Mouse (Mus musculus) hindbrain, postnatal 0 days (tissue): Measurements from ENCODE around the gene Nadsyn1. TPM values are rescaled to one million over a fixed set of nuclear protein-coding genes. Genes with fewer than 3 reads are reported as not detected.

Experiments
- ATAC-seq: fragments of 200-750 bp; cut with Nextera tagmentation; 2 replicates; pipeline ENCODE4 v1.8.0; 2017; ENCODE audit warnings: mild to moderate bottlenecking, moderate TSS enrichment, moderate library complexity
- DNase-seq: peaks from one replicate; pipeline ENCODE4 v3.0.0-alpha.2; 2015; ENCODE audit warnings: low spot score
- H3K27ac ChIP-seq: fragments of 300-500 bp; sonication (generic); 2 replicates; pipeline ENCODE4 v1.5.1; 2014; ENCODE audit warnings: mild to moderate bottlenecking
- H3K27me3 ChIP-seq: fragments of 300-500 bp; sonication (generic); 2 replicates; pipeline ENCODE4 v1.6.1; 2014; ENCODE audit warnings: low read length, mixed read lengths; ENCODE audit not compliant: insufficient read depth
- H3K36me3 ChIP-seq: fragments of 300-500 bp; sonication (generic); 2 replicates; pipeline ENCODE4 v1.6.1; 2014; ENCODE audit warnings: low read length, mixed read lengths; ENCODE audit not compliant: insufficient read depth
- H3K4me1 ChIP-seq: fragments of 300-500 bp; sonication (generic); 2 replicates; pipeline ENCODE4 v1.6.1; 2014; ENCODE audit warnings: antibody characterized with exemption, low read length, mixed read lengths; ENCODE audit not compliant: insufficient read depth
- H3K4me2 ChIP-seq: fragments of 300-500 bp; sonication (generic); 2 replicates; pipeline ENCODE4 v1.6.1; 2014; ENCODE audit warnings: low read depth, mild to moderate bottlenecking, low read length, moderate library complexity, mixed read lengths
- H3K4me3 ChIP-seq: fragments of 300-500 bp; sonication (generic); 2 replicates; pipeline ENCODE4 v1.5.1; 2014; ENCODE audit warnings: low read length
- H3K9ac ChIP-seq: fragments of 300-500 bp; sonication (generic); replicated peaks from 2 replicates; pipeline ENCODE4 v1.6.1; 2014; ENCODE audit warnings: mild to moderate bottlenecking, low read length, moderate library complexity, mixed read lengths
- H3K9me3 ChIP-seq: fragments of 300-500 bp; sonication (generic); 2 replicates; pipeline ENCODE4 v1.6.1; 2016; ENCODE audit warnings: low read length, mixed read lengths
- CTCF ChIP-seq: IDR thresholded peaks from 2 replicates; pipeline ENCODE4 v1.5.1; 2016; ENCODE audit warnings: antibody characterized with exemption, control low read depth, low read depth
- WGBS: fragments of 180-500 bp; shearing (Covaris S2); extraction: QIAGEN DNeasy Blood & Tissue Kit; methylation state at CpG from one replicate; pipeline ENCODE4 v1.1.7; 2014; 5-methylcytosine and 5-hydroxymethylcytosine counted together
- polyA plus RNA-seq: library from polyadenylated mRNA; unstranded; fragments of >200 nt; fragmentation: Nextera tagmentation; extraction: Ambion mirVana; gene quantifications from 2 replicates; pipeline ENCODE4 v1.2.1, GENCODE M21; 2015
- total RNA-seq: library from RNA; depleted of rRNA; stranded (reverse); fragments of >200 nt; gene quantifications from 2 replicates; pipeline ENCODE4 v1.2.3, GENCODE M21; 2014

The Nadsyn1 gene
- total and polyA plus RNA-seq, 2 experiments from 2014 or later, result 4.6 to 10.7 TPM

- peak overlapping the region; percentile 80 for H3K27ac ChIP-seq
- ATAC-seq (peak; percentile 28), DNase-seq (no peak)
- H3K9ac ChIP-seq, result peak overlapping the region; percentile 67
- no peaks in the 10 kb centered on the region for H3K36me3 ChIP-seq
- 10% methylated on average over 6 of the region's 6 CpGs for WGBS
- H3K9me3 ChIP-seq, result no peaks in the 10 kb centered on the region
- peak overlapping the region; percentile 59 for H3K4me3 ChIP-seq
- H3K27me3 ChIP-seq, result no peaks in the 10 kb centered on the region
- no peak for TF ChIP-seq CTCF
- peaks cover 23% of the 10 kb centered on the region for H3K4me1 ChIP-seq
- peak overlapping the region; percentile 91 for H3K4me2 ChIP-seq
These were observed 7.8 kb upstream of the Nadsyn1 start for GRCm38 (mm10) chr7:143830399-143830798.

DNA sequence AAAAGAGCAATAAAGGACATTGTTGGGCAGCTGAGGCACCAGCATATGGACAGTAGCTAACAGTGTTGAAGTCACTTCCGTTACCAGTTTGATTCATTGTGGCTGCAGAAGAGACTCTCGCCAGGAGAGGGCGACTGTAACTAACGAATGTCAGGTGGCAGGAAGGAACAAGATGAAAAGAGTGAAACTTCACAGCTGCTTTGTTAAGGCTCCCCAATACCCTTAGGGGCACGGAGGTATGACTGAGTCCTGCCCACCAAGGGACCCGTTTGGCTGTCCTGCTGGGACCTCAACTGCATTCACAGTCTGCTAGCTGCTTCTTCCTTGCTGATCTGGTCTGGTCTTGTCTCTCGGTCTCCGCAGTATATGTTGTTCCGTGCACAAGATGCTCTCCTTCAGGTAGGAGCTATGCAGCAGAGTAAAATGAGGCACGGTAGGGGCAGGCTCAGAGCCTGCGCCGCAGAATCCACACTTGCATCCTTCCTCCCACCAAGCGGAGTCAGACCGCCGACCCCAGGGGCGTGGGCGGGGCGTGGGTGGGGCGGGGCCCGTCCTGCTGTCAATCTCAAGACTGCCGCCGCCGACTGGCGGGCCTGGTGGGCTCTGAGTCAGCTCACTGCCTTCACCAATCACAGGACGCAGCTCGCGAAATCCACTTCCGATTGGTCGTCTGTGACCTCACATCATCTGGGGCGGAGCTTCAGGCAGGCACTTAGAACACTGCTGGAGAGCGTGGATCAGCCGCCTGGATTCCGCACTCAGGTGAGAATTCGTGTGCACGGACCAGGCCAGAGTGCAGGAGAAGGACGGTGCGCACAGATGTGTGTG is 7.1 kb upstream of the Nadsyn1 start:
- Histone ChIP-seq H3K4me1 (peaks cover 19% of the 10 kb centered on the region), H3K9me3 (no peaks in the 10 kb centered on the region), H3K9ac (peak overlapping the region; percentile 67), H3K27ac (peak overlapping the region; percentile 91), H3K36me3 (no peaks in the 10 kb centered on the region), H3K27me3 (no peaks in the 10 kb centered on the region), H3K4me3 (peak overlapping the region; percentile 59), H3K4me2 (peak overlapping the region; percentile 91)
- peak; percentile 95 for TF ChIP-seq CTCF
- DNase-seq, result peak; percentile 99
- peak; percentile 97 for ATAC-seq
- under 1% methylated on average over 37 of the region's 37 CpGs for WGBS

DNA sequence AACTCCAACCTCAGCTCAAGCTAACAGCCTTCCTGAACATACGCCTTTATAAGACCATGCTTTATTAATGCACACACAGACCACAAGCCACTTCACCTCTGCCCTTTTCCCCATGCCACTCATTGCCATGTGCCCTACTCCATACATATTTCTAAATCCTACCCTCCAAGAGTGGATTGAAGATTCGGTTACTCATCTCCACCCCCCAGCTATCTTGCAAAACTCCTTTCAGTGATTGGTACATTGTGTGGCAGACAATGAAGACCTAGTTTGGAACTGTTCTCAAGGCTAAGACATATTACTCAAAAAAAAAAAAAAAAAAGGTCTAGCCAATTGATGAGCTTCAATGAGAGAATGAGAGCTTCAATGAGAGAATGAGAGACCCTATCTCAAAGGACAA is 4.3 kb upstream of the Nadsyn1 start:
- H3K4me2 ChIP-seq, result no peak overlapping the region
- H3K4me3 ChIP-seq, result no peak overlapping the region
- no peaks in the 10 kb centered on the region for H3K27me3 ChIP-seq
- TF ChIP-seq CTCF, result no peak
- DNase-seq (no peak), ATAC-seq (no peak)
- no peaks in the 10 kb centered on the region for H3K9me3 ChIP-seq
- no peak overlapping the region for H3K9ac ChIP-seq
- H3K4me1 ChIP-seq, result peaks cover 13% of the 10 kb centered on the region
- WGBS, result 94% methylated on average over 2 of the region's 2 CpGs
- no peak overlapping the region for H3K27ac ChIP-seq
- H3K36me3 ChIP-seq, result no peaks in the 10 kb centered on the region

- DNase-seq, result no peak
- Histone ChIP-seq H3K36me3 (no peaks in the 10 kb centered on the region; the same call in 1 of the 2 replicates), H3K27me3 (no peaks in the 10 kb centered on the region), H3K9me3 (no peaks in the 10 kb centered on the region), H3K27ac (peak overlapping the region; percentile 59; the same call in 1 of the 2 replicates), H3K4me1 (peaks cover 8% of the 10 kb centered on the region; the same call in 1 of the 2 replicates), H3K4me3 (peak overlapping the region; percentile 59), H3K9ac (peak overlapping the region; percentile 74), H3K4me2 (peak overlapping the region; percentile 74)
- TF ChIP-seq CTCF, result 0 out of 2 replicates have a peak, but pooled peaks have one; percentile 18
- no peak for ATAC-seq
- WGBS, result 83% methylated on average over 4 of the region's 4 CpGs
These were observed 587 bp upstream of the Nadsyn1 start for GRCm38 (mm10) chr7:143823266-143823605.

GRCm38 (mm10) chr7:143821241-143821640 is 1.4 kb downstream of the Nadsyn1 start:
- no peak for TF ChIP-seq CTCF
- peaks cover under 1% of the 10 kb centered on the region; the same call in 1 of the 2 replicates for H3K36me3 ChIP-seq
- no peak for DNase-seq
- no peak overlapping the region for H3K4me3 ChIP-seq
- no peaks in the 10 kb centered on the region for H3K9me3 ChIP-seq
- no peak overlapping the region for H3K4me2 ChIP-seq
- no peak overlapping the region for H3K9ac ChIP-seq
- H3K27ac ChIP-seq, result no peak overlapping the region
- ATAC-seq, result no peak
- WGBS, result 91% methylated on average over 2 of the region's 2 CpGs
- no peaks in the 10 kb centered on the region for H3K27me3 ChIP-seq
- peaks cover 8% of the 10 kb centered on the region; the same call in 1 of the 2 replicates for H3K4me1 ChIP-seq

GRCm38 (mm10) chr7:143819201-143819600 is 3.4 kb downstream of the Nadsyn1 start:
- DNase-seq, result no peak
- Histone ChIP-seq H3K36me3 (peaks cover 16% of the 10 kb centered on the region; the same call in 1 of the 2 replicates), H3K4me1 (peaks cover 8% of the 10 kb centered on the region; the same call in 1 of the 2 replicates), H3K9ac (no peak overlapping the region), H3K9me3 (no peaks in the 10 kb centered on the region), H3K4me2 (no peak overlapping the region), H3K4me3 (no peak overlapping the region), H3K27me3 (no peaks in the 10 kb centered on the region), H3K27ac (no peak overlapping the region)
- TF ChIP-seq CTCF, result no peak
- WGBS, result 86% methylated on average over 4 of the region's 4 CpGs
- no peak for ATAC-seq

GRCm38 (mm10) chr7:143808909-143809308 is 13.7 kb downstream of the Nadsyn1 start:
- no peaks in the 10 kb centered on the region for H3K9me3 ChIP-seq
- H3K9ac ChIP-seq, result no peak overlapping the region
- TF ChIP-seq CTCF, result peak; percentile 69
- H3K27me3 ChIP-seq, result no peaks in the 10 kb centered on the region
- peak; percentile 57 for DNase-seq
- H3K4me1 ChIP-seq, result no peaks in the 10 kb centered on the region
- H3K4me3 ChIP-seq, result no peak overlapping the region
- no peak for ATAC-seq
- 57% methylated on average over 1 of the region's 1 CpGs for WGBS
- H3K27ac ChIP-seq, result no peak overlapping the region
- peaks cover 12% of the 10 kb centered on the region; the same call in 1 of the 2 replicates for H3K36me3 ChIP-seq
- H3K4me2 ChIP-seq, result no peak overlapping the region
